Mouse (Mus musculus) lung, postnatal 0 days (tissue): ENCODE measurements at regions not wholly inside any gene's neighbourhood (a gene's known extent, or its start where the extent isn't known, plus 50 kb on each side); places are given as distances from the start of the nearest gene placed in this dataset.

Experiments used
- CTCF ChIP-seq: IDR thresholded peaks from 2 replicates; pipeline ENCODE4 v1.5.1; 2016; ENCODE audit warnings: antibody characterized with exemption, mild to moderate bottlenecking
- EP300 ChIP-seq: IDR thresholded peaks from 2 replicates; pipeline ENCODE4 v1.6.1; 2016; ENCODE audit warnings: antibody characterized with exemption, mild to moderate bottlenecking, control low read depth

DNA sequence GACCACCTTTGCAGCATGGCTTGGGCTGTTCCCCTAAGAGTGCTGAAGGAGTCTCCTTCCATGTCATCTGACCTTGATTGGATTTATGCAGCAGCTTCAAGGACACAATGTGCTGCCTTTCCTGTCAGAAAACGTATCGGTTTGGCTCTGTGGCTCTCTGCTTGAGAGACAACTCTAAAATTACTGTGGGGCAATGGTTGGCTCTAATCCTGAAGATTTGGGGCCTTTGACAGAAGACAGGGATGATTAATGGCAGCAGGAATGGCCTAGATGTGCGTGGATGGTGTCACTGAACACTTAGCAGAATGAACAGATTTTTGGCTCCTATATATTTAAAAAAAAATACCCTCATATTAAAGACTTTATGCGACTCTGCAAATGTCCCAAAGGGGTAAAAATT lies 136.8 kb upstream of the Dnajc19 start:
- TF ChIP-seq CTCF (no peak), EP300 (no peak)
